Mouse (Mus musculus) embryonic fibroblast, embryonic 13.5 days (primary cell): Measurements from ENCODE around the gene Palld.

Source experiments
- CTCF ChIP-seq: IDR thresholded peaks from 2 replicates; pipeline ENCODE4 v1.5.1; 2011; ENCODE audit warnings: mild to moderate bottlenecking, control low read depth, low read length, moderate library complexity, borderline replicate concordance; ENCODE audit not compliant: insufficient read depth
- POLR2A ChIP-seq: IDR thresholded peaks from 2 replicates; pipeline ENCODE4 v1.6.1; 2011; ENCODE audit warnings: low read depth, mild to moderate bottlenecking, control low read depth, low read length, moderate library complexity

- TF ChIP-seq CTCF (no peak), POLR2A (no peak)
Measured at GRCm38 (mm10) chr8:61517502-61518185, 384.8 kb downstream of the Palld start.
